Mouse (Mus musculus): ENCODE results near the gene Xpo6.

The Xpo6 gene

DNA sequence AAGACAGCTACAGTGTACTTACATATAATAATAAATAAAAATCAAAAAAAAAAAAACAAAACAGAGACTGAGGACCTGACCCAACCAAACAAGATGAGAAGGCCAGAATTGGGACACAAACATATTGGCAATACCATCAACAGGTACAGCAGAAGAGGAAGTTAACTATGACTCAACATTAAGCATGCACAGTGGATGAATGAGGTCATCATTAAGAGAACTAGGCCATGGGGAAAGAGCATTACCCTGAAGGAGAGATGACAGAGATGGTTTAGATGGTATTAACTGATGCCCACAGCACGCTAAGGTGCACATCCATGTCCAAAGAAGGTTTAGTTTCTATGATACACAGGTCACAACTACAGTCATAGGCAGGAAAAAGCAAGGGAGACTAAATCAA is 6.1 kb downstream of the Xpo6 start:
- DNase-seq (ENCODE audit: low read depth, low spot score): no peak

DNA sequence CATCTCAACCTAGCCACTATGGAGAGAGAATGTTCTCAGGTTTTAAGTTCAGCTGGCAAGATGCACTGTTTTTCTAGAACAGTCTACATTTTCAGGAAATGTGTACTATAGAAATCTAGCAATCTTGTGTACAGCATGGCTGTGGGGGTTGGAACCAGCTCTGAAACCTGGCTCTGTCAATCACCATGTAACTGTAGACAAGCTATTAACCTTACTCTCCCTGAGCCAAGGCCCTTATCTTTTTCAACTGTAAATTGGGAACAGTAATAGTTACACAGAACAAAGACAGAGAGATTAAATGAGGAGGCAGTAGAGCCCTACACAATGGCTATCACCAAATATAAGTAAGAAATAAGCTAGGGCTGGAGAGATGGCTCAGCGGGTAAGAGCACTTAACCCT is 8.8 kb downstream of the Xpo6 start:
- DNase-seq (ENCODE audit: low read depth, low spot score): no peak

DNA sequence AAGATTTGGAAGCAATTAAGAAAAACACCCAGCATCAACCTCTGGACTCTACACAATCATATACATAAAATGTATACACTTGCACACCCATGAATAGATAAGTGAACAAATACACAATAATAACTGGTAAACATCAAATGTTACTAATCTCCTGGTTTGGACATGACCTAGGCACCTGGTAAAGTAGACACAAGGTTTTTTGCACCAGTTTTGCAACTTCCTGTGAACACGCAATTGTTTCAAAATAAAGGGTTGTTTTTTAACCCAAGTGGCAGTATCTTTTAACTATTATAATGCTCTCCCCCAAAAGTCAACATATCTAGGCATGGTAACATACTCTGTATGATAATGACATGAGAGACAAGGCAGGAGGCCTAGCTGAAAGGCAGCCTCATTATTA is 10.8 kb downstream of the Xpo6 start:
- no peak for DNase-seq (ENCODE audit: low read depth, low spot score)

DNA sequence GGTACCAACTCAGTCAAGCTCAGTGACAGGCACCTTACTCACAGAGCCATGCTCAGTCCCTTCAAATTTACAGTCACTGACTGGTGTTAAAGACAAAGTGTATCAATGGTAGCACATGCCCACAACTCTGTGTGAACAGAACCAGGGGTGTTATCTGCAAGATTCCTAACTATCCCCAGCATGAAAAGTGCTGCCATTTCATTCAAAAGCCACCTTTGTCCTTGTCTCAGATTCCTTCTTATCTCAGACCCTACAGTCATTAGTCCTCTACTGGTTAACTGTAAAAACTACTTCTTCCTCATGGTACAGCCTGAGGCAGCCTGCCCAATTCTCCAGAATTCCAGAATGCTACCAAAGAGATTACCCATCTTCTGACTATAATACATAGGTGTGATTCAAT is 14.3 kb downstream of the Xpo6 start:
- no peak for DNase-seq (ENCODE audit: low read depth, low spot score)

DNA sequence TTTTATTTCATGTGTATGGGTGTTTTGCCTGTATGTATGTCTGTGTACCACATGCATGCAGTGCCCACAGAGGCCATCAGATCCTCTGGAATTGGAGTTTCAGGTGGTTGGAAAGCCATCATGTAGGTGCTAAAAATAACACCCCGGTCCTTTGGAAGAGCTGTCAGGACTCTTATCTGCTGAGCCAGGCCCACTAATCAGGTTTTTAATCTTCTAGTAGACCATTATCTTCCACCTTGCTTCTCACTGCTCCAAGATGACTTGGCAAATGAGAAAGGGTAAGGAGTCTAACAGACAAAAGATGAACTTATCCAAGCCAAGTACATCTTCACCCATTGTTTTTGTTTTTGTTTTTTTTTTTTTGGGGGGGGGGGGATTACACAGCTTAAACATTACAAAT is 16.7 kb downstream of the Xpo6 start:
- DNase-seq (ENCODE audit: low read depth, low spot score): no peak

DNA sequence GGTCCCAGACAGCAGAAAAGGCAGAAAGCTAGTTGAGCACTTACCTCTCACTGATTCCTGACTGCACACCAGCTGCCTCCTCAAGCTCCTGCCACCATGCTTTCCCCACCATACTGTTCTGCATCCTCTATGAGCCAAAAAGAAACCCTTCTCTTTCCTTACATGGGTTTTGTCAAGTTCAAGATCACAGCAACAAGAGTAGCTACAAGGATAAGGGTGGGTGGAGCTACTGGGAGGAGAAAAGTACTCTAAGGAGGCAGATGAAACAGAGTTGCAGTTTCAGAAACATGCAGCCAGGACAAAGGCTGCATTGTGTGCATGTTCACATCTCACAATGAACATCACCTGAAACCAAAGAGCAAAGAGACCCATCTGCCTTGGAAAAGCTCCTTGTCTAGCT is 18.8 kb downstream of the Xpo6 start:
- no peak for DNase-seq (ENCODE audit: low read depth, low spot score)

DNA sequence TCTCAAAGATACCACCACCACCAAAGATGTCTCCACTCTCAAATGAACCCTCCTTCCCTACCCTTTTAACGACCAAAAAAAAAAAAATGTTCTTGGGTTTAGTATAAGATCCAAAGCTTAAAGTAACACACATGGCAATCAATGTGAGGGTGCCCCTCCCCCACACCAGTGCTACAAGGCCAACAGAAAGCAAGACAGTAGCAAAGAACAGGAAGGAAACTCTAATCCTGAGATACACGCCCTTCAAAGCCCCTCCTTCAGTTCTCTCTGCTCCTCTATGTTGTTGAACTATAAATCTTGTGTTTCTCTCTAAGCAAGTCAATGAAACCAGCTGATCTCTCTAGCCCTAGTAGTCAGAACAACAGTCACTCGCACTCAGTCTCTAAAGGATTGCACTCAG is 19.3 kb downstream of the Xpo6 start:
- peak; percentile 60 for DNase-seq (ENCODE audit: low read depth, low spot score)

DNA sequence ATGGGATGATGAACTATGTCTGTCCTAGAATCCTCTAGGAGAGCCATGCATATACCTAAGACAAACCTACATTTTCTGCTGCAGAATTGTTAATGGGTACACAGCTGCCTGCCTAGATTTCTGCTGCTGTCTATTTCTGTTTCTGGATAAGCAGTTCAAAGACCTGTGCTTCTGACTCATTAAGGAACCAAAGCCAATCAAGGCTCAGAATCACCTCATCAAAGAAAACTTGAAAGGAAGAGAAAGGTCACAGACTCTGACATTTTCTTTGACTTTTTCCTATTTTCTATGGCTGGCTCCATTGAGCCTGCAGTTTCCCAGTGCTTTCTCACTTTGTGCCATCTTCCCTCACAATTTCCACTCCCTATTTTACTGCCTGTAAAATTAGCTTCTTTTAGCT is 21.5 kb downstream of the Xpo6 start:
- DNase-seq (ENCODE audit: low read depth, low spot score): no peak

DNA sequence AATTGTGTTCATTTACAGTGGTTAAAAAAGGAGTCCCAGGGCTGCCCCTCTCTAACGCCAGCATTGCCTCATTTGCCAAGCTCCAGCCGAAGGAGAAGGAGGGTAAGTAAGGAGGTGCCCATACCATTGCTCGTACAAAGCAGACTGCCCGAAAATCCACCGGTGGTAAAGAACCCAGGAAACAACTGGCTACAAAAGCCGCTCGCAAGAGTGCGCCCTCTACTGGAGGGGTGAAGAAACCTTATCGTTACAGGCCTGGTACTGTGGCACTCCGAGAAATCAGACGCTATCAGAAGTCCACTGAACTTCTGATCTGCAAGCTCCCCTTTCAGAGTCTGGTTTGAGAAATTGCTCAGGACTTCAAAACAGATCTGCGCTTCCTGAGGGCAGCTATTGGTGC is 24.3 kb downstream of the Xpo6 start:
- peak; percentile 14 for DNase-seq (ENCODE audit: low read depth, low spot score)

DNA sequence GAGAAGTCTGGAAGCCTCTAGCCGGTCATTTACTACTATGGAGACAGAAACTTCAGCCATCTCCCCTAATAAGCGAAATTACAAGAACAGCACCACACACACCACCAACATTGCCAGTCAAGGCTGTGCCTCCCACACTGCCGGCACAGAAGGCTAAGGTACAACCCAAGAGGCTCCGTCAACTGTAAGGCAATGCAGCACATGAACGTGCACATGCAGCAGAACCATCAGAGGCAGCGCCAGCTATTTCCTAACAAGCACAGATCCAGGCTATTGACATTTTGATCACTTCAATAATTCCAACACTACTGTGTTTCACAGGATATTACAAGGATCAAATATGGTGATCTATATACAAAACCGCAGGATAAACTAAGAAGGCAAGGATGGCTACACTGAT is 24.8 kb downstream of the Xpo6 start:
- no peak for DNase-seq (ENCODE audit: low read depth, low spot score)

DNA sequence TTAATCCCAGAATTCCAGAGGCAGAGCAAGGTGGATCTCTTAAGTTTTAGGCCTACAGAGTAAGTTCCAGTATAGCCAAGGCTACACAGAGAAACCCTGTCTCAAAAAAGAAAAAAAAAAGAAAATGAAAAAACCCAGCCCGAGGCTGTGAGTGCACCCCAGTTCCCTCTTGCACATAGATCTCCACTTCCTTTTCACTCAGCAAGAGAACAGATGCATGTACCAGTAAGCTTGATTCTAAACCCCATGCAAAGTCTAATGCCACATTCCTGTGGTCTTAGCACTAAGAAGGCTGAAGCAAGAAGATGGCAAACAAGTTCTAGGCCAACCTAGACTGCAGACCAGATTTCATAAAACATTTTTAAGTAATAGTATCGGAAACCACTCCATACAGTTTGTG is 25.4 kb downstream of the Xpo6 start:
- DNase-seq (ENCODE audit: low read depth, low spot score): no peak

DNA sequence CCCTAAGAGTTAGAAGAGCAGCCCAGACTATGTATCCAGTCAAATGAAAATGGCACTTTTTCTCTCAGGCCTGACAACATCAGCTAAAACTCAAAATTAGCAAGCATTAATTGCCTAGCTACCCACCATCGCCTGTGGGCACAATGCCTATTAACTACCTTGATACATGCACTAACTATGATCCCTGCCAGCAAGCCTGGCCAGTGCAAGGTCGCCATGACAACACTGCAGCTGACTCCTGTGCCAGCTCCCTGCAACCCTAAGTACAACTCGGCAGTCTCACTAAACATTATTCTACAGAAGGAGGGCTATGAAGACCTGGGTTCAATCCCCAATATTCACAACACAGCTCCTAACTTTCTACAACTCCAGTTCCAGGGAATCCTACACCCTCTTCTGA is 28.3 kb downstream of the Xpo6 start:
- DNase-seq (ENCODE audit: low read depth, low spot score): no peak

DNA sequence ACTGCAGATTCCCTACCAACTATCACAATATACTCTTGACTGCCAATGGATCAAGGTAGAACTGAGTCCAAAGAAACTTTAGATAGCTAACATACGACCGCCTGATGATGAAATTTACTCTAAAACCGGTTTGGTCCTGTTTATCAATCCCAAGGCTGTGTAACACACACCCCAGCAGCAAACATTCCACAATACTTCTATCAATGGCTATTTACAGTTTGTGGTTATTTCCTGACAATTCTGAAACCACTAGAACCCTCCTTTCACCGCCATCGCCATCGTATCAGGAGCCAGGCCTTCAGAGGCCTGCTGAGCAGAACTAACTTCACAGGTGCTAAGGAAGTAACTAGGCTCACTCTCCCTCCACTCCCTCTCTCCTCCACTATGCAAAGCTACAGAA is 31.7 kb downstream of the Xpo6 start:
- DNase-seq (ENCODE audit: low read depth, low spot score): no peak

DNA sequence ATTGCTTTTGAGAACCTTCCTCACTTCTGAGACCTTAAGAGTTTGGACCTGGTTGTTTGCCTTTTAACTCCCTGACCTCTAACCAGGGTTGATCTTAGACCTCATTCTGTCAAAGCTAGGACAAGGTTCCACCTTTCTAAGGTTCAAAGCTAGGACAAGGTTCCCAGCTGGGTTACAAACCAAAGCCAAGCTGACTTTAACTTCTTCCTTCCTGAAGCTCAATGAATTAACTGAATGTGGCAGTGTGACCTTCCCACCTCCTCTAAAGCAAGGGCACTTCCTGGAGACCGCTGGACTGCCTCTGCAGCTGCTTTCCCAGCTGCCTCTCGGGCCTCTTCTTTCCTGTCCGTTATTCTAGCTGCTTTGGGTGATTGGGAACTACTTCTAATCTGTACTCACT is 32.9 kb downstream of the Xpo6 start:
- peak; percentile 61 for DNase-seq (ENCODE audit: low read depth, low spot score)

DNA sequence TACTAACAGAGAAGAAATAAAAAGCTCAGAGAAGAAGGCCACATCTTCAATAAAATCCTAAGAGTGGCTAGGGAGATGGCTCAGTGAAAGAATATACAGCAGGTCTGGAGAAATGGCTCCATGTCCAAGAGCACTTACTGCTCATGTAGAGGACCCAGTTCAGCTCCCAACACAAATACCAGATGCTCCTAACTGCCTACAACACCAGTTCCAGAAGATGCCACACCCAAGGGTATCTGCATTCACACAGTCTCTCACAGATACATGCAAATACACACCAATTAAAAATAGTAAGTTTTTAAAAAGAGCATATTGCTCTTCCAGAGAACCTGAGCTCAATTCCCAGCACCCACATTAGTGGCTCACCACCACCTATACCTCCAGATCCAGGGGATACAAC is 33.7 kb downstream of the Xpo6 start:
- no peak for DNase-seq (ENCODE audit: low read depth, low spot score)

DNA sequence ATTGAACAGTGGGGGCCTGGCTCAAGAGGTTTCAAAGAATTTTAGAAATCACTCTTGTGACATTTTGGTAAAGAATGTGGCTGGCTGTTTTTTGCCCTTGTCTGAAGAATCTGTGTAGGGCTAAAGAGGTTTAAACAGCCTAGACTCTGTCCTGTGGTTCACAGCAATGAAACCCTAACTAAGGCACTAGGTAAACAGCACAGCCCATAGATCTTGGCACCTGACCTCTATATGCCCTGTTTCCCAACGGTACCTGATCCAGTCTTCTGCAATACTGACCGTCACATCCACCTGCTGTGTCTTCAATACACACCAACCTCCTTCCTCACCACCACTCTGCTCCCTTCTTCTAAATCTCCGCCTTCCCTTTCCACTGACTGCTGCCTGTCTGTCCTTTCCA is 42.1 kb downstream of the Xpo6 start:
- no peak for DNase-seq (ENCODE audit: low read depth, low spot score)

DNA sequence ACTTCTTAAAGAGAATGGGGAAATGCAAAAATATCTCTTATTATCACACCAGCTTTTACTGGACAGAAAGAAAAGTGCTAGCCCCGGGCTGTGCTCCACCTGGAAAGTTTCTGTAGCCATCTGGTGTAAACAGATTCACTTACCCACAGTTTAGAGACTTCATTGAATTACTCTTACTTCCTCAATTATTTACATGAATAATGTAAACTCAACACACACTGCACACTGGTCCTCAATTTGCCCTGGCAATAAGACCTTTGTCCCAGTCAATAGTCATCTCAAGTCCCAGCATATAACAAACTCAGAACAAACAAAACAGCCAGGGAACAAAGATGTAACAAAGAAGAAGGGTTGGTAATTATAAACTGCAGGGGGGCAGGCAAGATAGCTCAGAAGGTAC is 44.6 kb downstream of the Xpo6 start:
- DNase-seq (ENCODE audit: low read depth, low spot score): no peak

DNA sequence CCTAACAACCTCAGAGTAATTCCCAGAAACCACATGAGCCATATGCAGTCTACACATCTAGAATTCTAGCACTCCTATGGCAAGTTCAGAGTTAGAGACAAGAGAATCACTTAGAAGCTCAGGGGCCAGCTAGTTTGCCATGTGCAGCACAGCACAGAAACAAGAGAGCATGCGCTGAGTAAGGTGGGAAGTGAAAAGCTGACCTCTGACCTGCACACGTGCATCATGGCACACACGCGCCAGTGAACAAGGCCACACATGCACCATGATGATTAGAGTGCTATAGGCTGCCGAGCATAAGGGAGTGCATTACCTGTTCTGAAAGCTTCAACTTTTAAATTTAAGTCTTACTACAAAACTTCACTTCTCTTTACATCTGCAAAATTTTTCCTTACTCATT is 45.6 kb downstream of the Xpo6 start:
- no peak for DNase-seq (ENCODE audit: low read depth, low spot score)

DNA sequence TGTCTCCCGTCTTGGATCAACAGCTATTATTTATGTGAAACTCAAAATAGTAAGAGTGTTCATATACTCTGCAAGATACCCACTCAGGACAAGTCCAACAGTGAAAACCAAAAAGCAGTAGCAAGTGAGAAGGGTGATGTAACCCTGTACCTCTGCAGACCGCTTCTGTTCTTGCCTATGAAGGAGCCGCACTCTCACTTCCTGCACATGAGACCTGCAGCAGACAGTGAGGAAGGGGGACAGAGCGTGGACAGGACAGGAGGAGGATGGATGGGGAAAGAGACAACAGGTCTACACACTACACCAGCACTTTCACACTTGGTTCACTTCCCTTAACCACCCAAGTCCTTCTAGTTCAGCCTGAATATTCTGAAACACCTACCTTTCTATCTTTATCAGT is 48.0 kb downstream of the Xpo6 start:
- DNase-seq (ENCODE audit: low read depth, low spot score): no peak

DNA sequence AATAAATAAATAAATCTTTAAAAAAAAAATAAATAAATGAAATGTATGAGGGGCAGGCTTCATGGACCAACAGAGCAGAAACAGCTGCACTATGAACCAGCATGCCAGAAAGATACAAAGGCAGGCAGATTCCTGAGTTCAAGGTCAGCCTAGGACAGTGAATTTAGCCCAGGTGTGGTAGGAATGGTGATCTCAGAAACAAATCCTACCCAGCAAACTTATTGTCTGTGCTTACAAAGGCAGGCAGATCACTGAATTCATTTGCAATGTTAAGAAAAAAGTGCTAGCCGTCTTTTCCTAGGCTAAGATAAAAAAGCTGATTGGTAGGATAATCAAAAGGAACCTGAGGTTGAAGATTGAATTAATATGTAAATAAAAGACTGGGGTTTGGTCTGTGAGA is 54.1 kb downstream of the Xpo6 start:
- DNase-seq (ENCODE audit: low read depth, low spot score): peak; percentile 56

DNA sequence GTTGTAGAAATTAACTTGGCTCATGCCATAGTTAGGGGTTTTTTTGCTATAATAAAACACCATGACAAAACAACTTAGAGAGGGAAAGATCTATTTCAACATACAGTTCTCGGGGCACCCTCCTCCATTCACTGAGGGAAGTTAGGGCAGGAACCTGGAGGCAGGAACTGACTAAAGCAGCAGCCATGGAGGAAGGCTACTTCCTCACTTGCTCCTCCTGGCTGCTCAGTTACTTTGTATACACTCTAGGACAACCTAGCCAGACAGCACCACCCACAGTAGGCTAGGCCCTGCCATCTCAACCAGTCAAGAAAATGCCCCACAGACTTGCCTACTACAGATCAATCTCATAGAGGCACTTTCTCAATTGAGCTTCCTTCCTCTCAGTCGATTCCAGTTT is 55.9 kb downstream of the Xpo6 start:
- no peak for DNase-seq (ENCODE audit: low read depth, low spot score)

DNA sequence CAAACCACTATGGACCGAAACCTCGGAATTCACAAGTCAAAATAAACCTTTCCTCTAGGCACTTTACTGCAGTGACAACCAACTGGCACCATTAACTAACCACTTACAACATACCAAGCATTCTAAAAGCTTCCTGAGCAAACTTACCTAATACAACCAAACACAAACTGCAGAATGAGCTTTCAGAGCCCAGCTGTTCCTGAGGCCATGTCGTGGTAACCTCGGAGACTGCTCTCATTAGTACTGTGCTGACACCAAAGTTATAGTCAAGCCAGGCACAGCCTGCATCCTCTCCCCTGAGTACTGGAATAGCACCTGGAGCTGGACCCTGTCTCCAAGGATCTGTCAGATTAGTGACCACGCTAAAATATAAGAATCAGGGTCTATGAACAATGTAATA is 62.5 kb downstream of the Xpo6 start:
- DNase-seq (ENCODE audit: low read depth, low spot score): no peak

DNA sequence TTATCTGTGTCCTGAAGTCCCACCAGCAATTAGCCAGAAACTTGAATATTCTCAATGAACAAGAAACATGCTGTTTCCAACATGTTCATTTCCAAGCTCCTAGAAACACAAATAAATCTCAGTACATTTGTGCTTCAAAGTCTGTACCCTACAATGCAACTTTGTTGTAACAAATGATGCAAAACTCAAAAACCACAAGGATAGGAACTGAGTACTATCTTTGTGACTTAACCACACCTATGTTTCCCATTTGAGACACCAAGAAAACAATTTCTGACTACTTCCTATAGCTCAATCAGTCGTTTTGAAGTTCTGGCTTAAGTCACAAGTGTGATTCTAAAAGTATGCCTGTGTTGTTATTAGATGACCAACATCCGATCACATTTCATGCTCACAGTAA is 64.9 kb downstream of the Xpo6 start:
- no peak for DNase-seq (ENCODE audit: low read depth, low spot score)

DNA sequence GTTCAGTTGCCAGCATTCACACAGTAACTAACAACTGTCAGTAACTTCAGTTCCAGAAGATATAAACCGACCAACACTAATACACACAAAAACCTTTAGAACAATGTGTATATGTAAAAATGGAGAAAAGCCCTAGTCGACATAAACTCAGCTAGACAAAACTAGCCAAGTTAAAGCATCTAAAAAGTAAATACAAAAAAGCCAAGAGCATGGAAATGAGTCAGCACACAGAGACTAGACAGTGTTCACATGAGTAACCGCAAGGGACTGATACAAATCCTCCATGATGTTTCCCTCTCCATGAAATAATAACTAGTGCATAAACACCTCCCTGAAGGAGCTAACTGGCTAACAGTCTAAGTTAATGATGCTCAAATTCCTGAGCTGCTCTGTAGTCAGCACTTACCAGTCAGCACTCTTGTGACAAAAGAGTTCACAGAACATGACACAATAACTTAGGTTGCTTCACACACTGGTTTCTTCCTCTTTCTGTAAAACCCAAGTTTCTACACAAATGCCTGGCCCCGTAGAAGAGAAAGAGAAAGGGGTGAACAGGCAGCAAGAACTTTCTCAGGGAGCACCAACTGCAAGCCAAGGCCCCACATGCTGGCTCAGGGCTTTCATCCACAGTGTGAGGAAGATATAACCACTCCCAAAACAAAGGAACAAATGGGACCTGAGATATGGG is 65.5 kb downstream of the Xpo6 start:
- DNase-seq (ENCODE audit: low read depth, low spot score): no peak
